Mouse (Mus musculus) testis, adult 2 months (tissue): ENCODE results near the gene Palm.

ENCODE experiments used
- CTCF ChIP-seq: fragments of 200-500 bp; IDR thresholded peaks from 2 replicates; pipeline ENCODE4 v1.5.1; 2012; ENCODE audit warnings: low read depth, mild to moderate bottlenecking, inconsistent platforms, low read length, moderate library complexity; ENCODE audit not compliant: control insufficient read depth, insufficient read depth, insufficient replicate concordance
- POLR2A ChIP-seq: fragments of 200-500 bp; IDR thresholded peaks from 2 replicates; pipeline ENCODE4 v1.6.1; 2012; ENCODE audit warnings: low read depth, mild to moderate bottlenecking, inconsistent platforms, low read length, moderate library complexity; ENCODE audit not compliant: control insufficient read depth

- no peak for TF ChIP-seq POLR2A
- no peak for TF ChIP-seq CTCF
Observed at GRCm38 (mm10) chr10:79859116-79859515, 65.7 kb downstream of the Palm start.
